ENCODE assay signal across 8 mouse cellular contexts in genomic region chr13:38668514-38668913, GRCm38 (mm10). TPM values are rescaled to one million over a fixed set of nuclear protein-coding genes. Genes with fewer than 3 reads are reported as not detected.
A peak's percentile ranks its signal among the peaks of the same experiment; 100 is the strongest.
DNase-seq lines count a peak whose midpoint lies in the region; TF ChIP-seq lines count a peak whose summit lies in the region.

No protein-coding gene starts in this region.

- H3K27ac ChIP-seq in cerebellum, adult 2 months (ENCODE audit: insufficient read depth, low read length): no peak overlapping the region
- no peak overlapping the region for H3K27ac ChIP-seq in embryonic fibroblast, embryonic 13.5 days (ENCODE audit: insufficient read depth, low read length)

- peak; percentile 12; the same call in 1 of the 2 replicates for TF ChIP-seq CTCF in cerebellum, adult 2 months (IDR thresholded peaks at IDR 0.05; ENCODE audit: borderline replicate concordance, insufficient read depth, low read depth, low read length)
- TF ChIP-seq CTCF in embryonic fibroblast, embryonic 13.5 days (IDR thresholded peaks at IDR 0.05; ENCODE audit: borderline replicate concordance, insufficient read depth, low read length): peak; percentile 26; the same call in 1 of the 2 replicates

- no peak for TF ChIP-seq POLR2A in cerebellum, adult 2 months (IDR thresholded peaks at IDR 0.05; ENCODE audit: borderline replicate concordance, insufficient read depth, low read length)
- no peak for TF ChIP-seq POLR2A in embryonic fibroblast, embryonic 13.5 days (IDR thresholded peaks at IDR 0.05; ENCODE audit: low read depth, low read length)

- DNase-seq in cerebellum, adult 2 months: no peak
- DNase-seq in cerebellum, adult 11 months: no peak
- peak; percentile 20 for DNase-seq in ovary, postnatal 36 days (ENCODE audit: low spot score)
- no peak for DNase-seq in ovary, postnatal 14 days (ENCODE audit: low spot score)
- peak; percentile 40 to 44 for DNase-seq in lung, adult 18-20 months
- DNase-seq in spleen, postnatal 4 days (ENCODE audit: low spot score in 2 of 2): peak; percentile 77 to 90
- DNase-seq in ovary, postnatal 10 days (ENCODE audit: low spot score): no peak

- no peak overlapping the region for H3K4me3 ChIP-seq in cerebellum, adult 2 months (replicated peaks; ENCODE audit: insufficient read depth, low read depth, low read length)
- no peak overlapping the region for H3K4me3 ChIP-seq in embryonic fibroblast, embryonic 13.5 days (ENCODE audit: insufficient read depth, low read length)

- peaks cover 3% of the 10 kb centered on the region; the same call in 1 of the 2 replicates for H3K4me1 ChIP-seq in cerebellum, adult 2 months (ENCODE audit: control insufficient read depth, insufficient read depth, low read length)
- H3K4me1 ChIP-seq in embryonic fibroblast, embryonic 13.5 days (ENCODE audit: control insufficient read depth, insufficient read depth, low read length): no peaks in the 10 kb centered on the region

- H3K27me3 ChIP-seq in cerebellum, adult 2 months (ENCODE audit: control insufficient read depth, insufficient read depth, low read length): no peaks in the 10 kb centered on the region

- 7% methylated on average over 2 of the region's 2 CpGs for WGBS in cerebellum, adult 2 months

RNA-seq across cellular contexts. Expression of gene Eef1e1, which starts 9.7 kb away (rescaled TPM):
- polyA plus RNA-seq in cerebellum, adult 2 months (2012; rRNA removed): 18.3 and 21.5 TPM in 2 replicates
- 36.3 and 44.8 TPM in 2 replicates for polyA plus RNA-seq in embryonic fibroblast, embryonic 13.5 days (2011; ENCODE audit: insufficient read length, low read depth, missing spikeins)

RNA-seq across cellular contexts. Expression of gene Bloc1s5, which starts 33.6 kb away (rescaled TPM):
- 11.2 and 11.3 TPM in 2 replicates for polyA plus RNA-seq in cerebellum, adult 2 months (2012; rRNA removed)
- 6.7 and 9.5 TPM in 2 replicates for polyA plus RNA-seq in embryonic fibroblast, embryonic 13.5 days (2011; ENCODE audit: insufficient read length, low read depth, missing spikeins)

Comparison
In these comparisons a context has a peak if more than half of its experiments do, and no peak if none do; other contexts are left out.
1. DNase-seq: peak in ovary, postnatal 36 days (single experiment), lung, adult 18-20 months (2 of 2) and spleen, postnatal 4 days (2 of 2); none in cerebellum, adult 2 months (0 of 2), cerebellum, adult 11 months (single experiment), ovary, postnatal 14 days (single experiment) and ovary, postnatal 10 days (single experiment).